Mouse (Mus musculus) embryonic facial prominence, embryonic 15.5 days (tissue): Measurements from ENCODE around the gene Atf6b. TPM values are rescaled to one million over a fixed set of nuclear protein-coding genes. Genes with fewer than 3 reads are reported as not detected.

Source experiments
- ATAC-seq: fragments of 200-750 bp; cut with Nextera tagmentation; 2 replicates; pipeline ENCODE4 v1.8.0; 2017; ENCODE audit warnings: low read depth, moderate TSS enrichment; ENCODE audit not compliant: insufficient number of reproducible peaks, low FRiP score, low TSS enrichment
- H3K27ac ChIP-seq: fragments of 300-500 bp; sonication (generic); replicated peaks from 2 replicates; pipeline ENCODE4 v1.5.1; 2015; ENCODE audit warnings: mild to moderate bottlenecking, inconsistent platforms
- H3K27me3 ChIP-seq: fragments of 300-500 bp; sonication (generic); 2 replicates; pipeline ENCODE4 v1.6.1; 2015; ENCODE audit warnings: inconsistent platforms
- H3K36me3 ChIP-seq: fragments of 300-500 bp; sonication (generic); 2 replicates; pipeline ENCODE4 v1.6.1; 2015; ENCODE audit warnings: mild to moderate bottlenecking, inconsistent platforms
- H3K4me1 ChIP-seq: fragments of 300-500 bp; sonication (generic); 2 replicates; pipeline ENCODE4 v1.6.1; 2015; ENCODE audit warnings: inconsistent platforms
- H3K4me2 ChIP-seq: fragments of 300-500 bp; sonication (generic); replicated peaks from 2 replicates; pipeline ENCODE4 v1.6.1; 2015; ENCODE audit warnings: mild to moderate bottlenecking, inconsistent platforms
- H3K4me3 ChIP-seq: fragments of 300-500 bp; sonication (generic); replicated peaks from 2 replicates; pipeline ENCODE4 v1.5.1; 2015; ENCODE audit warnings: mild to moderate bottlenecking, inconsistent platforms
- H3K9ac ChIP-seq: fragments of 300-500 bp; sonication (generic); 2 replicates; pipeline ENCODE4 v1.6.1; 2015; ENCODE audit warnings: inconsistent platforms
- H3K9me3 ChIP-seq: fragments of 300-500 bp; sonication (generic); replicated peaks from 2 replicates; pipeline ENCODE4 v1.6.1; 2016; ENCODE audit warnings: inconsistent platforms
- WGBS: fragments of 180-500 bp; shearing (Covaris S2); methylation state at CpG from one replicate; pipeline ENCODE4 v1.1.7; 2015; 5-methylcytosine and 5-hydroxymethylcytosine counted together
- polyA plus RNA-seq: library from polyadenylated mRNA; unstranded; fragments of >200 nt; fragmentation: Nextera tagmentation; extraction: Ambion mirVana; gene quantifications from 2 replicates; pipeline ENCODE4 v1.2.1, GENCODE M21; 2015

The Atf6b gene
- polyA plus RNA-seq, 1 experiment from 2014 or later, result 94.7 TPM

GRCm38 (mm10) chr17:34651507-34652221 lies 4.7 kb downstream of the Atf6b start:
- Histone ChIP-seq H3K27ac (no peak overlapping the region), H3K9me3 (no peaks in the 10 kb centered on the region), H3K4me2 (no peak overlapping the region), H3K36me3 (peaks cover 61% of the 10 kb centered on the region), H3K4me3 (no peak overlapping the region), H3K9ac (no peak overlapping the region), H3K27me3 (no peaks in the 10 kb centered on the region), H3K4me1 (peaks cover 30% of the 10 kb centered on the region)
- no peak for ATAC-seq
- 52% methylated on average over 19 of the region's 19 CpGs for WGBS

GRCm38 (mm10) chr17:34652546-34652945 lies 5.6 kb downstream of the Atf6b start:
- Histone ChIP-seq H3K36me3 (peaks cover 61% of the 10 kb centered on the region), H3K4me3 (no peak overlapping the region), H3K4me2 (no peak overlapping the region), H3K27me3 (no peaks in the 10 kb centered on the region), H3K27ac (no peak overlapping the region), H3K9ac (no peak overlapping the region), H3K4me1 (peaks cover 31% of the 10 kb centered on the region), H3K9me3 (no peaks in the 10 kb centered on the region)
- 87% methylated on average over 10 of the region's 10 CpGs for WGBS
- ATAC-seq, result no peak

- Histone ChIP-seq H3K4me3 (no peak overlapping the region), H3K36me3 (peaks cover 61% of the 10 kb centered on the region)
- no peak for ATAC-seq
Observed at GRCm38 (mm10) chr17:34652985-34653384, 6.0 kb downstream of the Atf6b start.

GRCm38 (mm10) chr17:34653746-34654285 lies 6.9 kb downstream of the Atf6b start:
- H3K9ac ChIP-seq, result no peak overlapping the region
- 59% methylated on average over 9 of the region's 9 CpGs for WGBS
- H3K9me3 ChIP-seq, result no peaks in the 10 kb centered on the region
- no peak overlapping the region for H3K4me2 ChIP-seq
- no peak overlapping the region for H3K4me3 ChIP-seq
- peaks cover 22% of the 10 kb centered on the region for H3K4me1 ChIP-seq
- no peak overlapping the region for H3K27ac ChIP-seq
- ATAC-seq, result no peak
- peaks cover 4% of the 10 kb centered on the region for H3K27me3 ChIP-seq
- H3K36me3 ChIP-seq, result peaks cover 60% of the 10 kb centered on the region

More at GRCm38 (mm10) chr17:34652985-34653384, 6.0 kb downstream of the Atf6b start:
- no peak overlapping the region for H3K27ac ChIP-seq
- WGBS, result 91% methylated on average over 8 of the region's 8 CpGs
- no peak overlapping the region for H3K9ac ChIP-seq
- no peaks in the 10 kb centered on the region for H3K9me3 ChIP-seq
- H3K27me3 ChIP-seq, result no peaks in the 10 kb centered on the region
- no peak overlapping the region for H3K4me2 ChIP-seq
- H3K4me1 ChIP-seq, result peaks cover 27% of the 10 kb centered on the region

GRCm38 (mm10) chr17:34654392-34654791 lies 7.4 kb downstream of the Atf6b start:
- H3K4me3 ChIP-seq, result no peak overlapping the region
- H3K4me1 ChIP-seq, result peaks cover 22% of the 10 kb centered on the region
- H3K36me3 ChIP-seq, result peaks cover 54% of the 10 kb centered on the region
- ATAC-seq, result no peak
- H3K4me2 ChIP-seq, result no peak overlapping the region
- peaks cover 10% of the 10 kb centered on the region for H3K27me3 ChIP-seq
- no peaks in the 10 kb centered on the region for H3K9me3 ChIP-seq
- no peak overlapping the region for H3K27ac ChIP-seq
- H3K9ac ChIP-seq, result no peak overlapping the region
- 94% methylated on average over 13 of the region's 13 CpGs for WGBS

- peak overlapping the region; percentile 66 for H3K27ac ChIP-seq
- H3K9ac ChIP-seq, result no peak overlapping the region
- H3K9me3 ChIP-seq, result no peaks in the 10 kb centered on the region
- 70% methylated on average over 7 of the region's 7 CpGs for WGBS
- H3K36me3 ChIP-seq, result peaks cover 46% of the 10 kb centered on the region
- peaks cover 22% of the 10 kb centered on the region for H3K4me1 ChIP-seq
- ATAC-seq, result no peak; the same call in 1 of the 2 replicates
- peaks cover 16% of the 10 kb centered on the region for H3K27me3 ChIP-seq
- no peak overlapping the region for H3K4me2 ChIP-seq
- H3K4me3 ChIP-seq, result no peak overlapping the region
Observed at GRCm38 (mm10) chr17:34655160-34655559, 8.2 kb downstream of the Atf6b start.

GRCm38 (mm10) chr17:34655581-34655991 lies 8.6 kb downstream of the Atf6b start:
- Histone ChIP-seq H3K36me3 (peaks cover 42% of the 10 kb centered on the region), H3K27ac (peak overlapping the region; percentile 66), H3K9ac (no peak overlapping the region), H3K4me3 (no peak overlapping the region), H3K27me3 (peaks cover 20% of the 10 kb centered on the region), H3K4me1 (peaks cover 27% of the 10 kb centered on the region), H3K9me3 (no peaks in the 10 kb centered on the region), H3K4me2 (no peak overlapping the region)
- 71% methylated on average over 4 of the region's 4 CpGs for WGBS
- ATAC-seq, result peak; percentile 49

GRCm38 (mm10) chr17:34656666-34657065 lies 9.7 kb downstream of the Atf6b start:
- Histone ChIP-seq H3K4me3 (no peak overlapping the region), H3K4me2 (no peak overlapping the region), H3K27me3 (peaks cover 25% of the 10 kb centered on the region), H3K9me3 (no peaks in the 10 kb centered on the region), H3K27ac (0 out of 2 replicates have a peak overlapping the region, but pooled peaks have one; percentile 66), H3K9ac (no peak overlapping the region), H3K4me1 (peaks cover 37% of the 10 kb centered on the region), H3K36me3 (peaks cover 31% of the 10 kb centered on the region)
- 52% methylated on average over 8 of the region's 8 CpGs for WGBS
- no peak for ATAC-seq

GRCm38 (mm10) chr17:34657271-34657670 lies 10.3 kb downstream of the Atf6b start:
- Histone ChIP-seq H3K36me3 (peaks cover 25% of the 10 kb centered on the region), H3K4me1 (peaks cover 38% of the 10 kb centered on the region), H3K27me3 (peaks cover 25% of the 10 kb centered on the region), H3K4me3 (no peak overlapping the region), H3K9ac (no peak overlapping the region), H3K4me2 (no peak overlapping the region), H3K9me3 (no peaks in the 10 kb centered on the region), H3K27ac (no peak overlapping the region)
- ATAC-seq, result no peak
- 45% methylated on average over 2 of the region's 2 CpGs for WGBS

GRCm38 (mm10) chr17:34658145-34658544 lies 11.2 kb downstream of the Atf6b start:
- WGBS, result 71% methylated on average over 2 of the region's 2 CpGs
- H3K36me3 ChIP-seq, result peaks cover 16% of the 10 kb centered on the region
- peaks cover 25% of the 10 kb centered on the region for H3K27me3 ChIP-seq
- H3K4me1 ChIP-seq, result peaks cover 38% of the 10 kb centered on the region
- no peak overlapping the region for H3K4me3 ChIP-seq
- no peak overlapping the region for H3K9ac ChIP-seq
- no peak overlapping the region for H3K27ac ChIP-seq
- ATAC-seq, result no peak
- H3K4me2 ChIP-seq, result no peak overlapping the region
- no peaks in the 10 kb centered on the region for H3K9me3 ChIP-seq

GRCm38 (mm10) chr17:34658591-34658990 lies 11.6 kb downstream of the Atf6b start:
- H3K27me3 ChIP-seq, result peaks cover 28% of the 10 kb centered on the region

More at GRCm38 (mm10) chr17:34658591-34658990, 11.6 kb downstream of the Atf6b start:
- H3K27ac ChIP-seq, result no peak overlapping the region
- H3K4me2 ChIP-seq, result no peak overlapping the region
- H3K9ac ChIP-seq, result no peak overlapping the region
- peaks cover 38% of the 10 kb centered on the region for H3K4me1 ChIP-seq
- H3K9me3 ChIP-seq, result no peaks in the 10 kb centered on the region
- peaks cover 13% of the 10 kb centered on the region for H3K36me3 ChIP-seq
- H3K4me3 ChIP-seq, result no peak overlapping the region
- ATAC-seq, result no peak
- WGBS, result 85% methylated on average over 3 of the region's 3 CpGs
